Mouse (Mus musculus) liver (tissue): ENCODE data around the gene Pald1.
A peak's percentile ranks its signal among the peaks of the same experiment; 100 is the strongest.

ENCODE experiments used
- DNase-seq: peaks from one replicate; pipeline ENCODE4 v3.0.0-alpha.2; 2020; ENCODE audit warnings: mixed read lengths

The Pald1 gene

GRCm38 (mm10) chr10:61400407-61400806 is 17.1 kb upstream of the Pald1 start:
- no peak for DNase-seq

DNA sequence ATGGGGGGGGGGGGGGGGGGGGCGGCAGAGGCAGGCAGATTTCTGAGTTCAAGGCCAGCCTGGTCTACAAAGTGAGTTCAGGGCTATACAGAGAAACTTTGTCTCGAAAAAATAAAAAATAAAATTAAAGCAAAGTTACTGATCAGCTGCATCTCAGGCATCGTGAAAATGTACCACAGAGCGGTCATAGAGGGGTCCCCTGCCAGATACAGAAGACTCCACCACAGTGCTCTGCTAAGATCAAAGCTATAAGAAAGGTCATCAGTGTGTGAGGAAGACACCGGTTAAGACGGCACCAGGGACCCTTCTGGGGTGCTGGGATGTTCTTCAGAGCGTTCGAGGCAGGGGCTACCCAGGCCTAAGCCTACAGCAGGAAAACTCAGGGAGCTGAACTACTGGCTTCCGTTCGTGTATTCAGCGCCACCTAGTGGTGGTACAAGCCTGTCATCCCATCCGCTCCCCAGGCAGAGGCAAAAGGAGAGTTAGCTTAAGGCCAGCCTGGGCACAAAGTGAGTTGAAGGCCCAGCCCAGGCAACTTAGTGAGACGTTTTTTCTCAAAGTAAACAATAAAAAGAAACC is 15.9 kb upstream of the Pald1 start:
- peak; percentile 82 for DNase-seq

DNA sequence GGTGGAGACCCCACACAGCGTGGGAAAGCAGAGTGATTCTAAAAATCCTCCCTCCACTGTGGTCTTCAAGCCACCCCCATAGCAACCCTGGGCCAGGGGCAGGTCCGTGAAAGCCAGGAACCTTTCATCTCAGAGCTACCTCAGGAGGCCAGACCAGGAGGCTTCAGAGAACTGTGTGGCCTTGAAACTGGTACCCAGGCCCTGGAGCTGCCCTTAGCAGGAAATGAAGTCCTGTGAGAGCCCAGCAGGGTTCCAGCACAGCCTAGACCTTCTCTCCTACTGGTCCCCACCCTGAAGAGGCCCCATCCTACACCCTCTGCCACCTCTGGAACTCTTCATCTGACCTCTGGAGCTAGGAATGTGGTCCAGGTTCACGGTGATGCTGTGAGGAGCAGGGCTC is 14.8 kb upstream of the Pald1 start:
- no peak for DNase-seq

- no peak for DNase-seq
Observed at GRCm38 (mm10) chr10:61394476-61395136, 11.3 kb upstream of the Pald1 start.

- no peak for DNase-seq
Observed at GRCm38 (mm10) chr10:61392584-61392983, 9.3 kb upstream of the Pald1 start.

DNA sequence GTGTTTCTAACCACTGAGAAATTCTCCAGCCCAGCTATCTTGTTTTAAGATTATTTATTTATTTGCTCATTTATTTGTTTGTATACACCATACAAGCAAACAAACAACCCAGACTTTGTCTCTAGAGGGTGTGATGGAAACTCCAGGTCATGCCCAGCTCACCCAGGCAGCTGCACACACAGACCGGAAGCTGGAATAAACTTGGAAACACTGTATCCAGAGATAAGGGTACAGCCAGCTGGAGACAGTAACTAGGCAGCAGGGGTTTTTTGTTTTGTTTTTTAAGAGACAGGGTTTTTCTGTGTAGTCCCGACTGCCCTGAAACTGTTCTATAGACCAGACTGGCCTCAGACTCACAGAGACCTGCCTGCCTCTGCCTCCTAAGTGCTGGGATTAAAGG is 6.8 kb upstream of the Pald1 start:
- no peak for DNase-seq

- no peak for DNase-seq
Observed at GRCm38 (mm10) chr10:61389020-61389419, 5.7 kb upstream of the Pald1 start.

GRCm38 (mm10) chr10:61386284-61386683 is 3.0 kb upstream of the Pald1 start:
- no peak for DNase-seq

GRCm38 (mm10) chr10:61385174-61385573 is 1.8 kb upstream of the Pald1 start:
- DNase-seq = no peak

DNA sequence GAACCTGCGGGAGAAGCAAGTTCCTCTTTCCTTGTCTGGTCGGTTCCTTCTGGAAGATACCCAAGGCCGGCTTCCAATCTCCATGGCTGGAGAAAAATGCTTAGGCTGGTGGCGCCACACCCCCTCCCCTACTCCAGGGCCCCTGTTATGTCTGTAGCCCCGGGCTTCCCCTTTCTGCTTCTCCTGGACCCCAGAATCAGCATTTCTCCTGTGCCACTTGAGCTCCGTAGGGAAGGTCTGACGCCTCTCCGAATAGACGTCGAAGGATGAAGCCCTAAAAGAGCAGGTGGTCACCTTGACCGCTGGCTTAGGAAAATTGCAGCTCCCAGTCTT is 351 bp upstream of the Pald1 start:
- no peak for DNase-seq

- DNase-seq = no peak
Observed at GRCm38 (mm10) chr10:61382281-61382731, 1.0 kb downstream of the Pald1 start.

DNA sequence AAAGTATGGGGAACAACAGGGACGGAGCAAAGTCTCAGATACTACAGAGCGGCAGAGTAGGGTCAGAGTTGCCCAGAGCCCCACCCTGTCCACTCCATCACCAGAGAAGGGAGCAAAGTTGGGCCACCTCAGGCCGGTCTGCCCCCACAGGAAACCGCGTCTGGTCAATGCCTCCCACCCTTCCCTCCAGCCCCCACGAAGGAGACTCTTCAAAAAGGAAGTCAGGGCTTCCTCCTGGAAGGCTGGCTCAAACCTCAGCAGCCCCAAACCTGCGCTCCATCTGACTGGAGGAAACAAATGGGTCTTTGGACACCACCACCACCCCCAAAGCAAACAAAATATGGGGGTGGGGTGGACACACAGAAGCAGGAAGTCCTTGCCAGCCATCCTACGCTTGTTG is 1.5 kb downstream of the Pald1 start:
- no peak for DNase-seq

GRCm38 (mm10) chr10:61380186-61380585 is 3.1 kb downstream of the Pald1 start:
- DNase-seq = no peak

DNA sequence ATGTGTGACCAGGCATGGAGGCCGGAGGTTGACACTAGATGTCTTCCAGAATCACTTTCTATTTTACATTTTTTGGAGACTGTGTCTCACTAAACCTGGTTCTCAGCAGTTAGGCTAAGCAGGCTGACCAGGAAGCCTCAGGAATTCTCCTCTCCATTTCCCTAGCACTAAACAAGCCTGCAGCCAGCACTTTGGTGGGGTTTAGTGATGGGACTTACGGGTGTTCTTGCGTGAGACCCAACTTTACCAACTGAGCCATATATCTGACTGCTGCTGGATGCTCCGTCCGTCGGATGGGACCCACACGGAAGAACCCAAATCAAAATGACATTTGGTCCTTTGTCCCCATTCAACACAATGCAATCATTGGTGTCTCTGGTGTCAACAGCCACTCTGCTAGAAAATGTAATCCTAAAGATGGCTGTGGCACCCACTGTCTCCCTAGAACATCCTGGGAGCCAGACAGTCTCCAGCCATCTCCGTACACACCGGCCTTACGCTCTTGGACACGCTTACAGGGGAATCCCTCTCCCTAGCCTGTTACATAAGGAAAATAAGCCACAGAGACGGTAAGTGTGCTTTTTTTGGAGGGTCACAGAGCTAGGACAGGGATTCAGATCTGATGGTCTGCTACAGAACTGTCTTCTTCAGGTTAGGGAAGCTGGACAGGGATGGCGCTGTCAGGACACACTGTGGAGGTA is 3.8 kb downstream of the Pald1 start:
- DNase-seq = no peak

DNA sequence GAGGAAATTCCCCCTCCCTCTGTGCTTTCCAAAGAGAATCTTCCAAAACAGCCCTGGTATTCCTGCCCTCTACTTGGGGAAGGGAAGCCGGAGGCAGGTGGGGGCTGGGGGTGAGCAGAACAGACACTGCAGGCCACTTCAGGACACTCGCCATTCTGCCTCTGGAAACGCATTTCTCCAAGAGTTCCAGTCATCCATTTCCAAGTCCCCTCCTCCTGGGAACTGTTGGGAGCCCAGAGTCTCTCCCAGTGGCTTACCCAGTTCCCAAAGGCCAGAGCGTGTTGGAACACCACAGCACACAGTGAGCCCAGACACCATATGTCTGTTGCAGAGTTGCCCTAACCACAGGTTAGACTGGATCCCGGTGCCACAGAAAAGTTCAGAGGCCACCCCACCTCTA is 4.6 kb downstream of the Pald1 start:
- DNase-seq = no peak

DNA sequence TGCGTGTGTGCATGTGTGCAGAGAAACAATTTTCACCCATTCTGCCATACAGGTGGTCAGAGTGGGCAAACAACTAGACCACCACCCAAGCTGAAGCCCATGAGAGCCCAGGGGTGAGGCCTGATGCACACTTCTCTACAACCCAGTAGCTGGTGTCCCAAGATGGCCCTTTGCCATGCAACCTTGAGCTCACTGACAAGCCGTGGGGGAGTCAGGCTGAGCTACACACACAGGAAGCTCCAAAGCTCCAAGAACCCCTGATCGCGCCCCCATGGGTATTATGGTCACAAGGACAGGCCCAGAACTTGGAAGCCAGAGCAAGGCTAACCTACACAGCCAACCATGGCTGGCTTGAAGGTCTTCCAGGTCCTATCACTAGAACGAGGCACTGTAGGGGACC is 5.3 kb downstream of the Pald1 start:
- no peak for DNase-seq

DNA sequence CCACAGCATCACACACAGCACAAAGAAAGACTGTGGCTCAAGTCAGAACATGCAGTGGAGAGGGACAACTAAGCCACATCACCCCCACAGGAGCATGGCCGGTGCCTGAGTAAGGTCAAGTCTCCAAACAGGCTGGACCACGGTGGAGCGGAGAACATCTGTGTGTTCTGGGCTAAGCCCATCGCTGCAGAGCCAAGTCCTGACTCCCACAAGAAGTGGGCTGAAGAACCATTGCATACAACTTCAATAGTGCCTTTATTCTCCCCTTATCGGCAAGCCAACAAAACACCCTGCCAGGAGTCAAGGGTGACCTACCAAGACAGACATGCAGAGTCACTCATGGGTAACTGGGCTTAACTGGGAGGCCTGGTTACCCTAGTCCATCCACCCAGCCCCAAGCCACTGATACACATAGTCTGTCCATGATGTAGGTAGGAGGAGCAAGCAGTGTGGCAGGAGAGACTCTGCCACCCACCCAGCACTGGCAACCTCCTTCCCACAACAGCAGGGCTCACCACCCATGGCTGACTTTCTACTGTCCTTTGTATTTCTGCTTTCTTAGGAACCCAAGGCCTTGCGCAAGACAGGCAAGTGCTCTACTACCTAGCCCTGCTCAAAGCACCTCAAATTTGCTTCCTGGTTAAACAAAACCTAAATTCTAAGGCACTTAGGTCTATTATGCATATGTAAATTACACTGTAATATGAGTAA is 8.4 kb downstream of the Pald1 start:
- DNase-seq = no peak

- peak; percentile 68 for DNase-seq
Observed at GRCm38 (mm10) chr10:61374076-61374475, 9.3 kb downstream of the Pald1 start.

DNA sequence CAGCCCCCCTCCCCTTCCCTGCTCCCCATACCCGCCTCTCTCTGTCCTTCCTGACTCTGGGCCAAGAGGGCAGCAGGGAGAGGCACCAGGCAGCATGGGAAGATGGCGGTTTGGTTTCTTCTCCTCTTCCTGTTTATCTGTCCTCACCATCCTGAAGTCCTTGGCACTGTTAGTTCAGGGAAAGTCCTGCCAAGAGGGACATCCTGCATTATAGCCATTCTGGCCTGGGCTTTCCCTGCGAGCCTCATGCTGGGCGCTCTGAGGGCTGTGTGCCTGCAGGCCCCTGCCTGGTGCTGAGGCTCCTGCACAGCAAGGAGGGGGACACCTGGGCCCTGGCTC is 10.8 kb downstream of the Pald1 start:
- no peak for DNase-seq

DNA sequence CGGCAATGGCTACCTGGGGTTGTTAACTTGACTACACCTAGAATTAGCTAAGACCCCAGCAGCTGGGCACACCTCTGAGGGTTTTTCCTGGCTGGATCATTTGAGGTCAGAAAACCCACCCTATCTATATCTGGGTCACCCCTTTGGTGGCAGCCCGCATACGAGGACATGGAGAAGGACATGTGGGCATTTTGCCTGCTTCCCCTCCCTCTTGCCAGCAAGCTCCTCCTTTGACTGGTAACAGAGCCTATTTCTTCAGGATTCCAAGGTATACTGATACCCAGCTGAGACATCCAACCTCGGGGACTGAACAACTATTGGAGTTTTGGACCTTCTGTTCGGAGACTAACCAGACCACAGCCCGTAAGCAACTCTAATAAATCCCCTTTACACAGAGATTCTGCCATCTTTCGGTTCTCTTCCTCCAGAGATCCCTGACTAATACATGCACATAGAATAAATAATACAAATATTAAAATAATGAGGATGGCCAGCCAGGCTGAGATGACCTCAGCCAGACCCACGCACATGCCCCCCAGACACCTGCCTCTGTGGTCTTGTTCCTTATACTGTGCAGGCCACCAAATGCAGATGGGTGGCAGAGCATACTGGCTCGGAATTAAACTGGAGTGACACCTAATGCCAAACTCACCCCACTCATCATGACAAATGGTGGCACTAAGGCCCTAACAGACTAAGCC is 11.3 kb downstream of the Pald1 start:
- DNase-seq = no peak

DNA sequence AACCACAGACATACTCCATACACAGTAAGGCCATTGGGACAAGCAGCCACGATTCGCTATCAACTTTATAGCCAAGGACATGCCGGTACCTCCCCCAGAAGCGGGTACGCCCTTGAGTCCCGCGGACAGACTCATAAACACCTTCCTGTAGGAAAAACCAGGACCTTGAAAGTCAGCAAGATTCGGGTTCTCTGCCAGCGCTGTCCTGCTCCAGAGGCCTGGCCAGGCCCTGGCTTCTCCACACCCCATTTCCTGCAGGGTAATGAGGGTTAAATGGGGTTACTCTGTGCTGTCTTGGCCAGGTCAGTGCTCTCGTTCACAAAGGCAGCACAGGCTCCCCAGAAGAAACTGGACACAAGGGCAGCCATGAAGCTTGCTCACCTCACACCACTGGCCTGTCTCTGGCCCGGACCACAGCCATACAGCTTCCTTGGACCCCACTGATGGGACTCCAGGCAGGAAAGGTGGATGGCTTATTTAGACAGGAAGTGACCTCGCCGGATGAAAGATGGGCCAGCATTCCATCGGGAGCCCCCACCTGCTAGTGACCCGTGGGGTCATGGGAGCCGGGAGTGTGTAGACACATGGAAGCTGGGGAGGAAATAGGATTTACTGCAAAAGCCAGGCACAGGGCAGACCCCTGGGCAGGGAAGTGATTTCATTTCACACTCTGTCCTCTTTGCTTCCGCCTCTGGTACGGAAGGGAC is 12.9 kb downstream of the Pald1 start:
- no peak for DNase-seq

- DNase-seq = no peak
Observed at GRCm38 (mm10) chr10:61369755-61370154, 13.6 kb downstream of the Pald1 start.

GRCm38 (mm10) chr10:61365902-61366301 is 17.4 kb downstream of the Pald1 start:
- no peak for DNase-seq
